Mouse (Mus musculus) natural killer cell, adult 2 months (primary cell): ENCODE results near the gene Twf2.

Experiments
- DNase-seq, 2 experiments: peaks; one replicate each; pipeline ENCODE4 v3.0.0; 2022; ENCODE audit warnings: low spot score in 2 of 2

Gene Twf2

DNA sequence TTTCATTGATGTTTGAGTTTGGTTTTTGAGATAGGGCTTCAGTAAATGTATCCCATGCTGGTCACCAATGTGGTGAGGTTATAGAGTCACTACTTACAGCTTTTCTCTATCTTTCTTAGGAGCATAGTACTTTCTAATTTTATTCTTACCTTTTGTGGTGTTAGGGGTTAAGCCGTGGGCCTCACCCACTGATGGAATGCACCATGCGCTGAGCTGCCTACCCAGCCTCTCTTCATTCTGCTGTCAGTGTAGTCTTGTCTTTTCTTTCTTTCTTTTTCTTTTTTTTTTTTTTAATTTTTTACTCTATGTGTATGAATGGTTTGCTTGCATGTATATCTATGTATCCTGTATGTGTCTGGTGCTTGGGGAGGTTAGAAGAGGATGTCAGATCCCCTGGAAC is 23.5 kb upstream of the Twf2 start:
- DNase-seq = no peak

DNA sequence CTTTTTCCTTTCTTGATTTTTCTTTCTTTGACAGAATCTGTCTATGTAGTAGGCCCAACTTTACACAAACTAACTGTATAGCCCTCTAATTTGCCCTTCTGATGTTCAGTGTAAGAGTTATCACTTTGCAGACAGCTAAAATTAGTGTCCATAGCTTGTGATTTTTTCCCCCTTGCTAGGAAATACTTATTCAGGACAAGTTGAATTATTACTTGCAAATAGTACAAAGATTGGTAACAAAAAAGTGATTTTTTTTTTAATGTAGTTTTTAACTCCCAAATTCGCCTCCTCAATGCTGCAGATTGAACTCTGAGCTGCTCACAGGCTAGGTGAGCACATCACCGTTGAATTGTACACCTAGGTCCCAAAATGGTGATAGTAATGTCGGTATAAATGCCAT is 22.9 kb upstream of the Twf2 start:
- DNase-seq = no peak

DNA sequence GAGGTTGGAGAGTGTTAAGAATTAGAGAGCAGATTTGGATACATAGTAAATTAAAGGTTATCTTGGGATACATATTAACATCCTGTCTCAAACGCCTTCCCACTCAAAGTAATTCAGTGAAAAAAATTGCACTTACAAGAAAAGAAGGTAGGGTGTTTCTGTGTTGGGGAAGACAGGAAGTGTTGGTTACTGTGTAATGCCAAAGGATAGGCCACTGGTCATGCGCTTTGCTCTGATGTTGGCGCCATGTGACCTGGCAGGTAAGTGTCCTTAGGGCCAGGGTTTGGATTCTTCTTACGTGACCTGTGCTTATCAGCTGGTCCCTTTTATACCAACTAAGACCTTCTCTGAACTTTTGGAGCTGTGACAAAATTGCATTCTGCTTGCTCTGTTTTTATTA is 20.8 kb upstream of the Twf2 start:
- no peak for DNase-seq

DNA sequence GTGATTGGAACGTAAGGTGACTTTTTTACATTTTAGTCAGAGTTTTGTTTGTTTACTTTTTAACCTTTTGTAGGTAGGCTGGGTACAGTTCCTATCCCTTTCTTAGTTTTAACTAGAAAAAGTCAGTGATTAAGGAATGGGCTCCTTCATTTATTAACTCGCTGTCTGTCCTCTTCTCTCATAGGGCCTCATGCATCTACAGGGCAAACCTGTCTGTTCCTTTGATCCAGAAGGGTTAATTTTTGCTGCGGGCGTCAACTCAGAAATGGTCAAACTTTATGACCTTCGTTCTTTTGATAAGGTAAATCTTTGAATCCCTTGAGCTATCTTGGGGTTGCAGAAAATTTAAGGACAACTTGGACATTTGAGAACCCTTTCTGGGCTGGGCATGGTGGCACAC is 18.9 kb upstream of the Twf2 start:
- DNase-seq = no peak

DNA sequence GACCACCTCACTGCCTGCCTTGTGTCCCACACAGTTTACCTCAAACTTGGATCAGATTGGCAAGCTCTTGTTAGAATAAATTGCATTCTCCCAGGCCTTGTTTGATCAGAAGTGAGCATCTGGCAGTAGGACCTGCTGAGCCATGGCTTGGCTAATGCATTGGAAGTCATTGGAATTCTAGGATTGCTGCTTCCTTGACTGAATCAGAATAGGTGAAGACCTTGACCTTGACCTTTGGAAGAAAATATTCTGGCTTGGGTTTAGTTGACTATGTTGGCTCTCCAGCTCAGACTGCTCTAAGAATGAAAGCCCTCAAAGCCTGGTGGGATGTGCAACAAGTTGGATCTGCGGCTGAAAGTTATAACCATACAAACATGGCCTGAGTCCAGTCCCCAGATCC is 11.6 kb upstream of the Twf2 start:
- no peak for DNase-seq

DNA sequence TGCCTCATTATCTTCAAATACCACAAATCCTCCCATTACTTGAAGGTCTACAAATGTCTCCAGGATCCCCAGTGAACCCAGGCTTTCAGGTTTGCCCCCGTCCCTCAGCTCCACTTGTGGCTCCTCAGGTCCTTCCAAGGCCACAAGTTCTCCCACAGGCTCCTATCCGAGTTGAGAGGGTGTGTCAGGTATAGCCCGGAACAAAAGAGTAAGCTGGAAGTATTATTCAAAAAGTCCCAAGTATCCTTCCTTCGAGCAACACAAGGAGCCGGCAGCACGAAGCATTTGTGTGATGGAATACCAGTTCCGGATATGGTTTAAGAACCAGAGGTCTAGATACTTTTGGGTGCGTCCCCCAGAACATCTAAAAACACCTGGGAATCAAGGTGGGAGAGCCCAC is 10.9 kb upstream of the Twf2 start:
- no peak for DNase-seq

DNA sequence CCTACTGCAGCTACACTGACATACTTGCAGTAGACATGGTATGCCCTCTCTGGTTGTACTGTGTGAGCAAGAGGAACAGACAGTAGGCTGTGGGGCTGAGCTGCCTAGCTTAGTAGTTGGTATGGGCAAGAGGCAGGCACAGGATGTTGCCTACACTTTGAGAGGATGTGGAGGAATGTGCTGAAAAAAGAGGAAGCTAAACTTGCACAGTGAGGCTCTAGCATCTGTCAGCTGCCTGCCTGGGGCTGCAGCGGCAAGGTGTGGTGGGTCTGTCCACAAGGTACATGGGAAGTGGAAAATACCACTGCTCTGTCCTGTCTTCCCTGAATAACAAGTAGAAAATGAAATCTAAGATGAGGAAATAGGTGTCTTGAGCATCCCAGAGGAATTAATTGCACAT is 9.9 kb upstream of the Twf2 start:
- peak in 1 of 2 experiments; percentile 41 for DNase-seq

DNA sequence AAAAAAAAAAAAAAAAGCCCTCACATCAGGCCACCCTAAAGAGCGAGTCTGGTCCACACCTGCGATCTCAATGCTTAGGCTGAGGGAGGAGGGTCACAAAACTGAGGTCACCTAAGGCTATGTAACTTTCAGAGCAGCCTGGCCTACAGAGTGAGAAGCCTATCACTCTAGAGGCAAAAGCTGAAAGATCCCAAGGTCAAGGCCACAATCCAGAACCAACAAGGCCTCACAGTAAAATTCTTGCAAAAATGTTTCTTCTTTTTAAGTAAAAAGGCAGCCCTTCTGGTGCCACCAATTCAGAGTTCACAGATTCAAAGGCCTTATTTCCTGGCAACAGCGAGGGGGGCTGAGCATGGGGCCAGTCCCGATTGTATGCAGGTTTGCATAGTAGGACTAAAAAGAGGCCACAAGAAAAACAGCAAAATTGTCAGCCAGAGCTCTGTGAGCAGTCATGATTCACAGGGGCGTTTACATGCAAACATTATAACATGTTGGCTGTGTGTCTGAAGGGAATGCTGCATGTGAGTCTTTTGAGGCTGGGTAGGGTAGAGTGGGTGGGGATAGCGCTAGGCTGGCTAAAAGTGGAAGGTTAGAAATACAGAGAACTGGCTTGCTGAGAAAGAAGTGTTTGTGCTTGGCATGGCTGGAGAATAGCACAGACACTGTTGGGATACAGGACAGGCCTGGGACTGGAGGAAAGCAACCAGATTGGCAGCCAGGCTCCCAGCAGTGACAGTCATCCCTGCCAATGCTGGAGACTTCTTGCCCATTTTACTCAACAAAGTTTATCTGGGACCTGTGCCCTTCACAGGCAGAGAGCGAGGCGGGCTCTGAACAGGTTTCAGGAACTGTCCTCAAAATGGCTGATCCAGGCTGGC is 8.7 kb upstream of the Twf2 start:
- no peak for DNase-seq

DNA sequence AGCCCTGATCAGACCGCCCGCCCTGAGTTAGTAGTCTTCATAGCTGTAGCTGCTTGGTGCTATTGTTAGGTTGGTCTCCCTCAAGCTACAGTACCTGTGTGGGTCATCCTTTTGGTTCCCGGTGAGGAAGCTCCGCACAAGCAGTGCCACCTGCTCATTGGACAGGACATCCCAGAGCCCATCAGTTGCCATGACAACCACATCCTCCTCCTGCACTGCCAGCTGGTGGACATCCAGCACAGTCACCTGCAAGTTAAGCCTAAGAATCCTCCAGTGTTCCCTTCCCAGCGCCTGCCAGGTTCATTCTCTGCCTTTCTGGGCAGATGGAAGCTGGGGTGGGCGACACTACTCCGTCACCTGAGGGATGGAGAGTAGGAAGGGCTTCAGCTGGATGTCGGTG is 7.2 kb upstream of the Twf2 start:
- no peak for DNase-seq

DNA sequence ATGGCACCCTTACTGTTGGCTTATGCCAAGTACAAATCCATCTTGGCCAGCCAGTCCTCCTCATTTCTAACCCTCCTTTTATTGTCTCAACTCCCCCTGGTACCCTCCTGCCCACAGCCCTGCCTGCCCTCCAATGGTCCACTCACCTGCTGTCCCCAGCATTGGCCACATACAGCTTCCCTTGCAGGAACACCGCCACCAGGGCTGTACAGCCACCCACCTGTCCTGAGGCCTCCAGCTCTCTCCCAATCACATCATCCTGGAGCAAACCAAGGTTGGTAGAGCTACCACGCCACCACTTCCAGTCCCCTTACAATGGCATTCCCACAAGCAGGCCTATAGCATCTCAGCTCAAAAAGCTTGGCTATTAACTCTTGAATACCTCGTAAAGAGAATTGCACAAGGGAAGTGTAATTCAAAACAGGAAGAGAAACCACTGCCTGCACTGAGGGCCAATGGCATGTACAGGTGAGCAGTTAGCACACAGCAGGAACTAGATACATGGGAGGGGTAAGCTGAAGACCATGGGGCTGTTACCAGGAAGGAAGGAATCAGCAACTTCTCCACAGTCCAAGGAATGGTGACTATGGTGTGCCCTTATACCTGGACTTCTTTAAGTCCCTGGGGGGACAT is 5.7 kb upstream of the Twf2 start:
- DNase-seq = no peak

DNA sequence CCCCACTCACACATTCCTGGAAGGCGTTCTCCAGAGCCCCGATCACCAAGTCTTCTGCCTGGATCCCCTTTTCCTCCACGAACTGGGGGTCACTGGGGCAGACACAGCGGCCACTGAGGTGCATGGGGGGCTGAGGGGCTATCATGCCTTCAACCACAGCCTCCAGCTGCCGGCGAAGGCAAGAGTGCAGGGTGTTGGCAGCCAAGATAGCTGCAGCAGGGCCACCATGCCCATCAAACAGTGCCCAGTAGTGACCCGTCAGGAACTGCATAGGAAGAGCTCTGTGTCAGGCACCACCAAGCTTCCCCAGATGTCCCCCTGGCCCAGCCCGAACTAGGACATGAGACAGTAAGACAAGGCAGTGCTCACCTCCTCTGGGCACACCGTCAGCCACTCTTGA is 5.2 kb upstream of the Twf2 start:
- no peak for DNase-seq

DNA sequence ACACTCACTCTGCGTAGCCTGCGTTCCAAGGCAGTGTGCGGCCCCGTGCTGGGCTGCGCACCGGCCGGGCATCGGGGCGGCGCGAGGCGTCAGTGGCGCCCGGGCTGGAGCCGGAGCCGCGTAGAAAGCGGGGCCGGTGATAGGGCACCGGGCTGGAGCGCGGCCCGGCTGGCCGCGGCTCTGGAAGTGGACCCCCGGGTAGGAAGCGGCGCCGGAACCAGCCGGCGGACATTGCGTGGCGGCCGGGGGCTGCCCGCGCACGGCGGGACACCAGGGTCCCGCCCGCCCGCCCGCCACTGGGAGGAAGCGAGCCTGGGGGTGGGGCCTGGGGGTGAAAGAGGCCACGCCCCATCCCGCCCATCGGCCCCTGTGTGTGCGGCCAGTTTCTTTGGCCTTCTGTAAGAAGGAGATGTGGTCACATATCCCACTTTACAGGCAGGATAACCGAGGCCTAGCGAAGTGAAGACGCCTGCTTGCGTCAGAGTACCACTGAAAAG is 3.9 kb upstream of the Twf2 start:
- DNase-seq = peak; percentile 61

DNA sequence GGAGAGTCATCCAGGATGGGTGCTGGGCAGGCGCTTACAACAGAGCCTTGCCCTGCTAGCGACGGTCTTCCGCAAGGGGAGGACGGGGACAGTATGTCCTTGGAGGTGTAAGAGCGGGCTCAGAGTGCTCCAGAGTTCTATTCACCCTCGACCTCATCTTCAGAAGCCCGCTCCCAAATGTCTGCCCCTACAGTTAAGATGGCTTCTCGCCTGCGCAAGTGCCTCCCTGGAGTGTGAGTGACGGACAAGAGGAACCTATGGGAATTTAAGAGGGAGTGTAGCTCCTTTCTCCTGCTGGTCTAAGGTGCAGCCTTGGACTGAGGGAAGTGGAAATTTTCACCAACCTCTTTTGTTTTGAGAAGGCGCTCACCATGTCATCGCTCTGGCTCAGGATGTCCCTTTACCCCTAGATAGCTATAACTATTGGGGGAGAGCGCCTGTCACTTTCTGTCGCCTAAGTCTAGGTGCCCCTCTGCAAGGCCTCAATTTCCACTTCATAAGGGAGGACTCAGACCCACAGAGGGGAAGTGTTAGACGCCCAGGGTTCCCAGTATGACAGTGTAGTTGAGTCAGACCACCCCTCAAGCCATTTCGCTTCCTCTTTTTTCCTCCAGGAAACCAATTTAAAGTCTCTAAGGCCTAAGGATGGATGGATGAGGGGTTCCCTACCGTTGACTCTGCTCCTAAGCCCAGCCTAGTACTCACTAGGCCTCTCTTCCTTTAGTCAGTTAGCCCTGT is 3.2 kb upstream of the Twf2 start, which contains the start of gene Ppm1m:
Gene Ppm1m, minus strand, starts transcription at position 212 of the 738 bp plus-strand sequence.
- no peak for DNase-seq

DNA sequence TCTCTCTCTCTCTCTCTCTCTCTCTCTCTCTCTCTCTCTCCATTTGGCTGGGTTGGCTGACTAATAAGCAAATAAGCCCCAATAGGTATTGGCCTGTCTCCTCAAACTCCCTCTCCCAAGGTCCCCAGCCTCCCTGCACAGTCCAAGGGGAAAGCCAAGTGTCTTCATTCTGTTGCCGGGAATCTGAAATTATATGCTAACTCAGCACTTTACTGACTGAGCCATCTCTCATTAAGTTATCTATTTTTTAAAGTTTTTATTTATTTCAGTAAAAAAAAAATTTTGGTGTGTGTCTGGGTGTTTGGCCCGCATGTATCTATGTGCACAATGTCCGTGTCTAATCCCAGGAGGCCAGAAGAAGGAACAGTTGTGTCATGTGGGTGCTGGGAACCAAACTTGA is 1.0 kb upstream of the Twf2 start:
- no peak for DNase-seq

DNA sequence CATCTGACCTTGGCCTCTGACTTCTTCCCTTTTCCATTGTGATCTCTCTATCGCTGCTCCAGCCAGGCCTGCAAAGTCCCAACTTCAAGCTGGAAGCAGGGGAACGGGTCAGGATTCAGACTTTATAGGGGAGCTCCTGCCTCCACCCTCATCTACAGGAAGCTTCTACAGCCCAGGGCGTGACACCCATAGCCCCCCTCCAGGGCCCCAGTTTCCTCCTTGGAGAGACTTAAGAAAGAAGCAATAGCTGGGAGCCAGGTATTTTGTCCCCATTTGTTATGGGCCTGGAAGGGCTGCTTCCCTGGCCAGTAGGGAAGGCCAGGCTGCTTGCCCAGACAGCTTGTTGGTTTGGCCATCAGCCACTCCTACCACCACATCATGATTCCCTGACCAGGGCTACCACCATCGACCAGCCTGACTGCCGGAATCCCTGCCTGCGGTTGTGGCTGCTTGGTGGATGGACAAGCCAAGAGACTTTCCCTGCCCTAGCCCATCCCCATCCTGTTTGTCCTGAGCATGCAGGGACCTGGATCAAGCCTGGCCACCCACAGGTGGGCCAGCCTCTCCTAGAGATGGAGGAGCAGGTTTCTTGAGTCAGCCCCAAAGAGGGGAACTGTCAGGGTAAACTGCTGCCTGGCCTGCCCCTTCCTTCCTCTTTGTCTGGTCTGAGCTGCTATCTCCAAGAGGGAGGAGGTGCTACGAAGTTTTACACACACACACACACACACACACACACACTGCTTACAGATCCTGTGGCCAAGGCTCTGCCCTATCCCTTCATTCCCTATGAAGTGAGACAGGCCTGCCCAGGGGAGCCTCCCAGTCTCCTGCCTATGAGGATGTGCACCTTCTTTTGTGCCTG is 1.3 kb downstream of the Twf2 start:
- peak in 1 of 2 experiments; percentile 35 for DNase-seq

DNA sequence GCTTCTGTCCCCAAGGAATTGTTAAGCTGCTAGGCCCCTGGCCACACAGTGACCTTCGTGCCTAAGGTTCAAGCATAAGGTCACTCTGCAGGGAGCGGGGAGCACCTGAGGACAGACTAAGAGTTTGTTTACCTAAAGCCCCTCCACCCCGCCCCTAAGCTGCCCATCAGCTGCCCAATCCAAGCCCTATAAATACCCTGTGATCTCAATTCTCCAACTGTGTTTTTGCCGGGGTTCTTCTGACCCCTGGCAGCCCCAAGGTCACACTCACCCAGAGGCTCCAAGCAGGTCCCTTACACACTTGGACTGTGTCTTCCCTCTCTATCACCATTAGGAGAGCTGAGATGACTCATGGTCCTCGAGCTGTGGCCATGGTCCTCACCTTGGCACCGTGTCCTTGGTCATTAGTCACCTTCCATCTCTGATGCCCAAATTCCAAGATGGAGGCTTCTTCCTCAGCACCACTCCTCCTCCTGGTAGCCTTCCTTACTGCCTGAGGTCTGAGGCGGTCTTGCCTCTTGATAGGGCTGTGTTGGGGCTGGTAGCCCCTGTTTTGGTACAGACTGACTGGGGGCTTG is 2.9 kb downstream of the Twf2 start:
- DNase-seq = no peak

DNA sequence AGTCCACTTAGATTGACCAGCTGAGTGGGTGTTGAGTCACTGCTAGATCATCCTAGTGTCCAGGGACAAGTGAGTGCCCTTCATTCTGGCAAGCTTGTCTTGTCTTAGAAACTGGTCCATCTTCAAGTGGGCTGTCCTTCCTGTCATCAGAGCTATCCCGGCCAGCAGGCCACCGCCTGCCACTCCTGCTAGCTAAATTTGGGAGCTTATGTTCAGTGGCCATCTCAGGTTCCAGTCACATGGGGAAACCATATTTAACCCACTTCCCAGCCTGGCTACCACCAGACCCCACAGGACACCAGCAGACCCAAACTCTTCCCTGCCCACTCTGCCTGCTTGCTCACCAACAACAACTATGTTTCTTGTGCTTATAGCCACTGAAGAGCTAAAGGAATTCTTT is 3.6 kb downstream of the Twf2 start:
- DNase-seq = no peak

DNA sequence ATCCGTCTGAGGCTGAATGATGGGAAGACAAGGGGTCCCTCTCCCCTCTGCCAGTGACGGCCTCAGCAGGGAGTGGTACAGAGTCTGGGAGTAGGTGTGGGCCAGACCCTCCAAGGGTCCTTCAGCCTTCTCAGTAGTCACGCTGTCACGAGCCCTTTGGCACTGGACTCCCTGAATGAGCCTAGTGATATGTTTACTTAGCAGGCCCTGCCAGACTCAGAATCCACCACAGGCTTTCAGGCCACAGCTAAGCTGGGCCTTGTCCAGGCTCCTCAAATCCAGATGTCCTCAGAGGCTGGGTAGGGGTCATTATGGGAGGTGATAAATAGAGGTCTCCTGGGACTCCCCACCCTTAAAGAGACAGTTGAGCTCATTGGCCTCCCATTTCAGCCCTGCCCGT is 5.3 kb downstream of the Twf2 start:
- no peak for DNase-seq

DNA sequence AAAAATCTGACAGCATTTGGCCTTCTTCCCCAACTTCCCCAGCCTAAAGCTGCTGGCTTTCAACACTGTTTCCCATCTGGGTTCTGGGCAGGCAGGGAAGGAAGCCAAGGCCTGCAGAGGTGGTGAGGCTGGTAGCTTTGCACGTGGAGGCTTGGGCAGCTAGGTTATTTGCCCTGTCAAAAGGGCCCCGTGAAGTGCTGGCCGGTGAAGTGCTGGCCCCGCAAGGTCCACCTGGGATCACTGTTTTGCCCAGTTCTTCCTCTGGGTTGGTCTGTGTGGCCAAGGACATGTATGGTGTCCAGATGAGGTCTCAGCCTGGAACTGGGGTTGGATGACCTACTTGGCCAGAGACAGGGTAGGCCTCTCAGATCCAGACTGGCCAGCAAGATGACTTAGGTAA is 7.0 kb downstream of the Twf2 start:
- DNase-seq = no peak

DNA sequence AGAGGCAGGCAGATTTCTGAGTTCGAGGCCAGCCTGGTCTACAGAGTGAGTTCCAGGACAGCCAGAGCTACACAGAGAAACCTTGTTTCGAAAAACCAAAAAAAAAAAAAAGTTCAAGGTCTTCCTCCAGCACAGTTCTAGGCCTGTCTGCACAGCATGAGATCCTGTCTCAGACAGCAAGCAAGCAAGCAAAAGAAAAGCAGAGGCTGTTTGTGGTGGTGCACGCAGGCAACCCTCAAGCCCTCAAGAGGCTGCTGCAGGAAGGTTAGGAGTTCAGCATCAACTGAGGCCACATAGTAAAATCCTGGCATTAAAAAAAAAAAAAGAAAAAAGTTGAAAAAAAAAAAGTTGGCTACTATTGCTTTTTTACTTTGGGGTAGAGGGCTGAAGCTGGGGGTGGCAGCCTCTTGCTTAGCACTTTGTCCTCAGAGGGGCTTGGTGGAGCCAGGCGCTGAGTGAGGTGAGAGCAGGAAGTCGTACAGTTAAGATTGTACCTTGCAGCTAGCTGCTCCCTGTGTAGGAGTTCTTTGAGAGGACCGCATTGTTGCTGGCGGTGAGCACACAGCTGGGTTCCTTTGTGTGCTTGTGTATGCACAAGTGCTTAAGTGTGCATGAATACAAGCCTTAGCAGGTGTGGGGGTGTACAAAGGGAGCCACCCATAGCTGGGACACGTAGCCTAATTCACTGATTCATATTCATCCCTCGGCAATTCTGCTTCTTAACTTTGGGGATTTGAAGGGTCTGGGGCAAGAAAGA is 8.1 kb downstream of the Twf2 start:
- no peak for DNase-seq
